Mouse (Mus musculus): ENCODE measurements at regions not wholly inside any gene's neighbourhood (a gene's known extent, or its start where the extent isn't known, plus 50 kb on each side); places are given as distances from the start of the nearest gene placed in this dataset.

DNA sequence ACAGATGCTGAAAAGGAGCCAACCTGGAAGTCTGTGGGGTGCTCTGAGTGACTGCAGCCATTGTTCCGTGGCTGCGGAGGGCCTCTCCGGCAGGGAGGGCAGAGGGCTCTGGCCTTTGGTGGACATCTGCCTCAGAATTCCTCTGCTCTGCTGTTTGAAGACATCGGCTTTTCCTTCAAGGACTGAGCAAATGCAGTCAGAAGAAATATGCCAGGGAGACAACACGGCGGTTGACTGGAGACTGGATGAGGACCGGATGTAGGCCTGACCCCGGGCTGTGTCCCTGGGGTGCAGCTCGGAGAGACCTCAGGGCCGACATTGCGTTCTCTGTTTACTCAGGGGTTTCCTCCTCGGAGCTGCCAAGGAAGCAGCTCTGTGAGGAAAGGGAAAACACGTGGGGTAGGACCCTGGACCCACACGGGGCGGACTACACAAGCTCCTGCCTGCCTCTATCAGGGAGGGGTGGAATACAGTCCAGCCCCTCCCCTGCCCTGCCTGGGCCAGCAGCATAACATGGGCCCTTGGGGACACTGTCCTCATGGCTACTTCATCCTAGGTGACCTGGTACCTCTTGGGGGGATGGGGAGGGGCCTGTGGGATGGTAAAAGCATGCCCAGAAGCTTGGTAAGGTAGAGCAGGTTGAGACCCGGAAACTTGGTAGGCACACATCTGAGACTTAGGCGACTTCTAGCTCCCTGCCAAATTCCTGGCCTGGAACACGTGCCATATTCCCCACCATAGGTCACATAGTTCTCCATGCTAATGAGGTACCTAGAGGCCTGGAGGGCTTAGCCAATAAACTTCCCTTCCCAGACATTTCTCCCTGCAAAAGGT, 72.1 kb upstream of the Itga6 start:
- intact Hi-C loops (cut with DNase I) = no loop called here
- DNase-seq (ENCODE audit: extremely low spot score in 1 of 2, low spot score in 2 of 2) = peak in 1 of 2 experiments; percentile 85

DNA sequence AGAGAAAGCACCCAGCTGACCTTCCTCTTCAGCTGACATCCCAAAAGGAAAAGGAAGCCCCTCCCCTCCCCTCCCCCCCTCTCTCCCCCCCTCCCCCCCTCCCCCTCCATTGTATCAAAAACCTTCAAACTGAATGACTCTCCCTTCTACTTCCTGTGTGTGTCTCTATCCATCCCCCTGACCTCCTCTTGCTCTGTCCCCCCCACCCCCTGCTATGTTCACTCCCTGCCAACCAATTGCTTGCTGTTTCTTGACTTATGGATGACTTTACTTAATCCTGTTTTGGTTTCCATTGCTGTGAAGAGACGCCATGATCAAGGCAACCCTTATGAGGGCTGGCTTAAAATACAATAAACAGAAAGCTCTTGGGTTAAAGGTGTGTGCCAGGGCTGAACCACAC, 64.7 kb upstream of the Itga6 start:
- no peak for DNase-seq (ENCODE audit: extremely low spot score in 1 of 2, low spot score in 2 of 2)
- intact Hi-C loops (cut with DNase I) = no loop called here

- no peak for DNase-seq (ENCODE audit: extremely low spot score in 1 of 2, low spot score in 2 of 2)
- intact Hi-C loops (cut with DNase I) = no loop called here
Measured at GRCm38 (mm10) chr2:71681148-71681547, 64.3 kb upstream of the Itga6 start.

- intact Hi-C loops (cut with DNase I) = no loop called here
- no peak for DNase-seq (ENCODE audit: extremely low spot score in 1 of 2, low spot score in 2 of 2)
Measured at GRCm38 (mm10) chr2:71683375-71683774, 62.0 kb upstream of the Itga6 start.

- intact Hi-C loops (cut with DNase I) = no loop called here
- DNase-seq (ENCODE audit: extremely low spot score in 1 of 2, low spot score in 2 of 2) = no peak
Measured at GRCm38 (mm10) chr2:71685239-71685638, 60.2 kb upstream of the Itga6 start.

DNA sequence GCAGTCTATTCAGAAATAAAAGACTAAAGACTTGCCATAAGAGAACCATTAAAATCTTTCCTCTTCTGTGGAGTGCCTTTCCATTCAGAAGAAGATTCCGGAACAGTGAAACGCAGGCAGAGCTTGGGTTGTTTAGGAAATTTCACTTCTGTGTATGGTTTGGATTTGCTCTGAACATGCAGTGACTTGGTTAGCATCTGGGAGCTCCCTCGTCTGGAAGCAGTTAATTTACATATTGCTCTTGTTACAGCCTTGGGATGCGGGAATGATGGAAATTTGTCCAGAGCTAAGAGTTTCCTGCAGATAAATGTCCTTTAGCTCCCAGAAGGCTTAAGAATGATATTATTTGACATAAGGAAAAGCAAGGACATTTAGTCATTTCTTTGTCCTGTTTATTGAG, 56.4 kb upstream of the Itga6 start:
- intact Hi-C loops (cut with DNase I) = no loop called here

GRCm38 (mm10) chr2:71690277-71691161, 54.9 kb upstream of the Itga6 start:
- intact Hi-C loops (cut with DNase I) = no loop called here
- DNase-seq (ENCODE audit: extremely low spot score in 1 of 2, low spot score in 2 of 2) = peak in 1 of 2 experiments; percentile 77

More for the DNA sequence above, 56.4 kb upstream of the Itga6 start:
- DNase-seq (ENCODE audit: extremely low spot score in 1 of 2, low spot score in 2 of 2) = no peak

- intact Hi-C loops (cut with DNase I) = no loop called here
- peak in 1 of 2 experiments; percentile 21 for DNase-seq (ENCODE audit: extremely low spot score in 1 of 2, low spot score in 2 of 2)
Measured at GRCm38 (mm10) chr2:71694758-71695310, 50.6 kb upstream of the Itga6 start.

Measured in left cerebral cortex, postnatal 10 days (tissue).